Mouse (Mus musculus) liver, adult 2 months (tissue): ENCODE measurements around the gene Txnrd2. TPM values are rescaled to one million over a fixed set of nuclear protein-coding genes. Genes with fewer than 3 reads are reported as not detected.

ENCODE experiments used
- DNase-seq: peaks from one replicate; pipeline ENCODE4 v3.0.0-alpha.2; 2011; ENCODE audit warnings: low read depth, low spot score; ENCODE audit errors: extremely low read depth
- H3K27ac ChIP-seq: fragments of 200-500 bp; replicated peaks from 2 replicates; pipeline ENCODE4 v1.5.1; 2012; ENCODE audit warnings: low read depth, mild to moderate bottlenecking, control low read depth, inconsistent platforms, low read length; ENCODE audit not compliant: insufficient read depth
- H3K27me3 ChIP-seq: fragments of 200-500 bp; 2 replicates; pipeline ENCODE4 v1.6.1; 2012; ENCODE audit warnings: mild to moderate bottlenecking, moderate library complexity, low read length, inconsistent platforms; ENCODE audit not compliant: control insufficient read depth, insufficient read depth
- H3K36me3 ChIP-seq: fragments of 200-500 bp; 2 replicates; pipeline ENCODE4 v1.6.1; 2012; ENCODE audit warnings: low read length, inconsistent platforms; ENCODE audit not compliant: control insufficient read depth, insufficient read depth
- H3K4me1 ChIP-seq: fragments of 200-500 bp; 2 replicates; pipeline ENCODE4 v1.6.1; 2011; ENCODE audit warnings: low read length; ENCODE audit not compliant: control insufficient read depth, insufficient read depth
- H3K4me3 ChIP-seq: fragments of 200-500 bp; 2 replicates; pipeline ENCODE4 v1.5.1; 2011; ENCODE audit warnings: low read depth, mild to moderate bottlenecking, control low read depth, low read length, moderate library complexity; ENCODE audit not compliant: insufficient read depth
- H3K79me2 ChIP-seq: fragments of 200-500 bp; 2 replicates; pipeline ENCODE4 v1.6.1; 2012; ENCODE audit warnings: inconsistent platforms, mild to moderate bottlenecking, low read length, moderate library complexity; ENCODE audit not compliant: control insufficient read depth, insufficient read depth
- H3K9ac ChIP-seq: fragments of 200-500 bp; 2 replicates; pipeline ENCODE4 v1.6.1; 2012; ENCODE audit warnings: low read depth, mild to moderate bottlenecking, control low read depth, inconsistent platforms, low read length
- CTCF ChIP-seq: fragments of 200-500 bp; IDR thresholded peaks from 2 replicates; pipeline ENCODE4 v1.5.1; 2011; ENCODE audit warnings: low read depth, low read length, control low read depth
- POLR2A ChIP-seq: fragments of 200-500 bp; IDR thresholded peaks from 2 replicates; pipeline ENCODE4 v1.6.1; 2011; ENCODE audit warnings: low read length, control low read depth; ENCODE audit not compliant: insufficient read depth; ENCODE audit errors: extremely low read depth
- WGBS: fragments of 180-500 bp; shearing (Covaris S2); methylation state at CpG from one replicate; pipeline ENCODE4 v1.1.7; 2018; 5-methylcytosine and 5-hydroxymethylcytosine counted together
- polyA plus RNA-seq: library from polyadenylated mRNA; depleted of rRNA; stranded (reverse); fragments of >200 nt; gene quantifications from 2 replicates; pipeline ENCODE4 v1.2.3, GENCODE M21; 2012
- total RNA-seq: library from RNA; depleted of rRNA; stranded (reverse); fragments of >200 nt; gene quantifications from 2 replicates; pipeline ENCODE4 v1.2.3, GENCODE M21; 2014

Gene Txnrd2
- total and polyA plus RNA-seq, 2 experiments = 23.9 to 46.6 TPM

- DNase-seq = no peak
- 84% methylated on average over 6 of the region's 6 CpGs for WGBS
- Histone ChIP-seq H3K4me1 (no peaks in the 10 kb centered on the region), H3K9ac (no peak overlapping the region), H3K27me3 (no peaks in the 10 kb centered on the region), H3K36me3 (peaks cover 4% of the 10 kb centered on the region; the same call in 1 of the 2 replicates), H3K79me2 (no peaks in the 10 kb centered on the region), H3K27ac (no peak overlapping the region), H3K4me3 (no peak overlapping the region)
- TF ChIP-seq POLR2A = no peak
- TF ChIP-seq CTCF = 0 out of 2 replicates have a peak, but pooled peaks have one; percentile 16
Observed at GRCm38 (mm10) chr16:18477996-18478395, 51.8 kb downstream of the Txnrd2 start.

GRCm38 (mm10) chr16:18479667-18480066 is 53.5 kb downstream of the Txnrd2 start:
- H3K36me3 ChIP-seq = peaks cover 4% of the 10 kb centered on the region; the same call in 1 of the 2 replicates
- no peak for DNase-seq
- TF ChIP-seq CTCF = no peak
- no peak for TF ChIP-seq POLR2A
- no peaks in the 10 kb centered on the region for H3K79me2 ChIP-seq
- H3K4me3 ChIP-seq = no peak overlapping the region
- no peaks in the 10 kb centered on the region for H3K27me3 ChIP-seq
- no peaks in the 10 kb centered on the region for H3K4me1 ChIP-seq
- 91% methylated on average over 7 of the region's 7 CpGs for WGBS
- no peak overlapping the region for H3K27ac ChIP-seq
- H3K9ac ChIP-seq = no peak overlapping the region

- Histone ChIP-seq H3K36me3 (peaks cover 1% of the 10 kb centered on the region; the same call in 1 of the 2 replicates), H3K4me3 (no peak overlapping the region), H3K4me1 (no peaks in the 10 kb centered on the region), H3K79me2 (no peaks in the 10 kb centered on the region), H3K27me3 (no peaks in the 10 kb centered on the region), H3K9ac (no peak overlapping the region), H3K27ac (no peak overlapping the region)
- WGBS = 86% methylated on average over 4 of the region's 4 CpGs
- TF ChIP-seq POLR2A (no peak), CTCF (no peak)
- no peak for DNase-seq
Observed at GRCm38 (mm10) chr16:18480933-18481485, 54.8 kb downstream of the Txnrd2 start.

- Histone ChIP-seq H3K27me3 (no peaks in the 10 kb centered on the region), H3K79me2 (no peaks in the 10 kb centered on the region), H3K9ac (no peak overlapping the region), H3K4me3 (no peak overlapping the region), H3K4me1 (no peaks in the 10 kb centered on the region), H3K36me3 (no peaks in the 10 kb centered on the region; the same call in 1 of the 2 replicates), H3K27ac (no peak overlapping the region)
- WGBS = 95% methylated on average over 3 of the region's 3 CpGs
- DNase-seq = no peak
- no peak for TF ChIP-seq POLR2A
Observed at GRCm38 (mm10) chr16:18482431-18482830, 56.2 kb downstream of the Txnrd2 start.

- no peak overlapping the region for H3K4me3 ChIP-seq
- no peaks in the 10 kb centered on the region for H3K27me3 ChIP-seq
- no peak for DNase-seq
- no peak overlapping the region for H3K9ac ChIP-seq
- TF ChIP-seq CTCF (no peak), POLR2A (no peak)
- no peaks in the 10 kb centered on the region for H3K79me2 ChIP-seq
- 85% methylated on average over 5 of the region's 5 CpGs for WGBS
- no peaks in the 10 kb centered on the region; the same call in 1 of the 2 replicates for H3K36me3 ChIP-seq
- H3K27ac ChIP-seq = no peak overlapping the region
- H3K4me1 ChIP-seq = no peaks in the 10 kb centered on the region
Observed at GRCm38 (mm10) chr16:18483839-18484238, 57.7 kb downstream of the Txnrd2 start.

GRCm38 (mm10) chr16:18484386-18484785 is 58.2 kb downstream of the Txnrd2 start:
- Histone ChIP-seq H3K4me3 (no peak overlapping the region), H3K27ac (no peak overlapping the region), H3K36me3 (no peaks in the 10 kb centered on the region; the same call in 1 of the 2 replicates), H3K4me1 (no peaks in the 10 kb centered on the region), H3K9ac (no peak overlapping the region), H3K79me2 (no peaks in the 10 kb centered on the region), H3K27me3 (no peaks in the 10 kb centered on the region)
- no peak for DNase-seq
- TF ChIP-seq POLR2A = no peak
- TF ChIP-seq CTCF = no peak
- WGBS = 59% methylated on average over 4 of the region's 4 CpGs
